Mouse (Mus musculus) large intestine, adult 2 months (tissue): ENCODE data around the gene Coq5. TPM values are rescaled to one million over a fixed set of nuclear protein-coding genes. Genes with fewer than 3 reads are reported as not detected.
"Not testable (repeated sequence)": the region's sequence is repeated elsewhere in the genome, so short reads cannot be mapped to it uniquely, and the experiment has no call there.

ENCODE experiments used
- DNase-seq: peaks from one replicate; pipeline ENCODE4 v3.0.0-alpha.2; 2012; ENCODE audit warnings: low read depth, low spot score
- WGBS: fragments of 180-500 bp; shearing (Covaris S2); methylation state at CpG from one replicate; pipeline ENCODE4 v1.1.7; 2018; 5-methylcytosine and 5-hydroxymethylcytosine counted together
- polyA plus RNA-seq: library from polyadenylated mRNA; depleted of rRNA; stranded (reverse); fragments of >200 nt; gene quantifications from 2 replicates; pipeline ENCODE4 v1.2.3, GENCODE M21; 2012

Gene Coq5
- polyA plus RNA-seq, 1 experiment, result 17.1 TPM

- WGBS, result under 1% methylated on average over 66 of the region's 66 CpGs
- peak; percentile 81 for DNase-seq
Observed at GRCm38 (mm10) chr5:115300792-115301614, 21.5 kb downstream of the Coq5 start, which contains the start of gene Dynll1. Dynll1 (minus strand) TSS chr5:115300999.

- no peak for DNase-seq
- 16% methylated on average over 13 of the region's 13 CpGs for whole genome bisulfite sequencing
Observed at GRCm38 (mm10) chr5:115301615-115302014, 22.1 kb downstream of the Coq5 start.

- WGBS, result 75% methylated on average over 4 of the region's 7 CpGs
- DNase-seq, result not testable (repeated sequence)
Observed at GRCm38 (mm10) chr5:115302190-115302589, 22.7 kb downstream of the Coq5 start.

GRCm38 (mm10) chr5:115312354-115312753 is 32.9 kb downstream of the Coq5 start:
- 43% methylated on average over 4 of the region's 4 CpGs for WGBS
- DNase-seq, result no peak

GRCm38 (mm10) chr5:115312816-115313667 is 33.6 kb downstream of the Coq5 start:
- WGBS, result 31% methylated on average over 10 of the region's 10 CpGs
- no peak for DNase-seq

GRCm38 (mm10) chr5:115313668-115313943 is 34.1 kb downstream of the Coq5 start:
- peak; percentile 80 for DNase-seq
- 30% methylated on average over 5 of the region's 5 CpGs for WGBS

- DNase-seq, result no peak
Observed at GRCm38 (mm10) chr5:115316968-115317644, 37.6 kb downstream of the Coq5 start.

GRCm38 (mm10) chr5:115317645-115318328 is 38.3 kb downstream of the Coq5 start:
- no peak for DNase-seq
- WGBS, result 14% methylated on average over 10 of the region's 10 CpGs

More at GRCm38 (mm10) chr5:115316968-115317644, 37.6 kb downstream of the Coq5 start:
- WGBS, result 20% methylated on average over 14 of the region's 14 CpGs

- no peak for DNase-seq
- 4% methylated on average over 22 of the region's 22 CpGs for WGBS
Observed at GRCm38 (mm10) chr5:115319004-115319940, 39.8 kb downstream of the Coq5 start.

GRCm38 (mm10) chr5:115326256-115326831 is 46.9 kb downstream of the Coq5 start:
- 17% methylated on average over 11 of the region's 11 CpGs for WGBS
- DNase-seq, result no peak

GRCm38 (mm10) chr5:115326875-115327609 is 47.6 kb downstream of the Coq5 start, which contains the start of gene Srsf9:
Srsf9 (plus strand) TSS chr5:115327177.
- no peak for DNase-seq
- WGBS, result under 1% methylated on average over 89 of the region's 97 CpGs

GRCm38 (mm10) chr5:115327610-115328548 is 48.4 kb downstream of the Coq5 start:
- WGBS, result 1% methylated on average over 55 of the region's 55 CpGs
- DNase-seq, result no peak

GRCm38 (mm10) chr5:115330955-115331354 is 51.5 kb downstream of the Coq5 start:
- WGBS, result 81% methylated on average over 9 of the region's 9 CpGs
- DNase-seq, result no peak

GRCm38 (mm10) chr5:115333626-115334025 is 54.2 kb downstream of the Coq5 start:
- WGBS, result 62% methylated on average over 3 of the region's 3 CpGs
- no peak for DNase-seq

- no peak for DNase-seq
- 10% methylated on average over 7 of the region's 7 CpGs for WGBS
Observed at GRCm38 (mm10) chr5:115340007-115340406, 60.5 kb downstream of the Coq5 start.

GRCm38 (mm10) chr5:115340577-115341313 is 61.3 kb downstream of the Coq5 start, which contains the start of the genes Gatc and Triap1:
Gatc (minus strand) TSS chr5:115341178.
Triap1 (plus strand) TSS chr5:115341225.
- no peak for DNase-seq
- under 1% methylated on average over 62 of the region's 62 CpGs for WGBS
